Mouse (Mus musculus) midbrain, embryonic 12.5 days (tissue): ENCODE measurements around the gene Dnajc7. TPM values are rescaled to one million over a fixed set of nuclear protein-coding genes. Genes with fewer than 3 reads are reported as not detected.
A peak's percentile ranks its signal among the peaks of the same experiment; 100 is the strongest.

Source experiments
- ATAC-seq: fragments of 200-750 bp; cut with Nextera tagmentation; 2 replicates; pipeline ENCODE4 v1.8.0; 2017; ENCODE audit warnings: low read depth, moderate TSS enrichment, moderate library complexity; ENCODE audit not compliant: low FRiP score
- H3K27ac ChIP-seq: fragments of 300-500 bp; sonication (generic); replicated peaks from 2 replicates; pipeline ENCODE4 v1.5.1; 2016; ENCODE audit warnings: mild to moderate bottlenecking
- H3K27me3 ChIP-seq: fragments of 300-500 bp; sonication (generic); 2 replicates; pipeline ENCODE4 v1.6.1; 2016; ENCODE audit warnings: mild to moderate bottlenecking
- H3K36me3 ChIP-seq: fragments of 300-500 bp; sonication (generic); 2 replicates; pipeline ENCODE4 v1.6.1; 2016
- H3K4me1 ChIP-seq: fragments of 300-500 bp; sonication (generic); 2 replicates; pipeline ENCODE4 v1.6.1; 2016
- H3K4me2 ChIP-seq: fragments of 300-500 bp; sonication (generic); replicated peaks from 2 replicates; pipeline ENCODE4 v1.6.1; 2016; ENCODE audit warnings: mild to moderate bottlenecking, moderate library complexity
- H3K4me3 ChIP-seq: fragments of 300-500 bp; sonication (generic); 2 replicates; pipeline ENCODE4 v1.5.1; 2016; ENCODE audit warnings: mild to moderate bottlenecking
- H3K9ac ChIP-seq: fragments of 300-500 bp; sonication (generic); replicated peaks from 2 replicates; pipeline ENCODE4 v1.6.1; 2016; ENCODE audit warnings: mild to moderate bottlenecking, moderate library complexity
- H3K9me3 ChIP-seq: fragments of 300-500 bp; sonication (generic); 2 replicates; pipeline ENCODE4 v1.6.1; 2016; ENCODE audit warnings: mild to moderate bottlenecking
- WGBS: fragments of 180-500 bp; shearing (Covaris S2); methylation state at CpG from one replicate; pipeline ENCODE4 v1.1.7; 2016; 5-methylcytosine and 5-hydroxymethylcytosine counted together
- polyA plus RNA-seq: library from polyadenylated mRNA; unstranded; fragments of >200 nt; fragmentation: Nextera tagmentation; extraction: Ambion mirVana; gene quantifications from 2 replicates; pipeline ENCODE4 v1.2.1, GENCODE M21; 2016

Gene Dnajc7
- polyA plus RNA-seq, 1 experiment from 2014 or later = 310 TPM

DNA sequence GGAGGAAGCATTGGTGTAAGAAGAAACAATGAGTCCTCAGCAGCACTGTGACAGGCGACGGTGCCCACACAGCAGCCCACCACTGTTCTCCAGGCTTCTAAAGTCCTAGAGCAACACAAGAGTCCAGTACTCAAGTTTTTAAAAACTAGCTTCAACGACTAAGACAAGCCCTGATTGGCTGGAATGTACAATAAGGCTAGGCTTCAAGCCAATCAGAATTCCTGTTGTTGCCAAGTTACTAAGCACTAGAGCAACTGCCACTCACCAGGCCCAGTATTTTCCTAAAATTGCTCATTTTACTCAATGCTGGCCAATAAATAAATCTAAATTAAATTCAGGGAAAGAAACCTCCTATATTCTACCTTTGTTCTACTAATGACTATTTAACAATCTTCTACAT, 6.7 kb downstream of the Dnajc7 start:
- Histone ChIP-seq H3K36me3 (peaks cover 12% of the 10 kb centered on the region), H3K9ac (no peak overlapping the region), H3K4me3 (no peak overlapping the region), H3K27me3 (no peaks in the 10 kb centered on the region), H3K27ac (no peak overlapping the region), H3K4me1 (peaks cover 9% of the 10 kb centered on the region), H3K4me2 (no peak overlapping the region), H3K9me3 (no peaks in the 10 kb centered on the region)
- ATAC-seq = no peak
- 90% methylated on average over 3 of the region's 3 CpGs for WGBS

DNA sequence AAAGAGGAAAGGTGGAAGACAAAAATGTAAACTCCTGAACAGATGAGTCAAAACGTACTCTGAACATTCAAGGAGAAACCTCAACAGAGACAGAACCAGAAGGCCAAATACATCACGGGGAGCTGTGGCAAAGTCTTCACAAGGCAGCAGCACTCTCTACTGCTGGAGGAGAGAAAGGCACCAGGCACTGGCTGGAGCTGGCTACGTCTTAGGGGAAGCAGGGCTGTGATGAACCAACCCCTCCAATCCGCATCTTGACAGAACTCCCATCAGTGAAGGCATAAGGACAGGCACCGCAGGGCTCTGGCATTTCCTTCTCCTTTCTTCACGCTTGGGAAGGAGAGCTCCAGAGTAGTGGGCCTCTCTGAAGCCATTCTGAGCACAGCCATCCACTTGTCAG, 8.3 kb downstream of the Dnajc7 start:
- Histone ChIP-seq H3K9ac (no peak overlapping the region), H3K27ac (no peak overlapping the region), H3K36me3 (peaks cover 16% of the 10 kb centered on the region), H3K9me3 (no peaks in the 10 kb centered on the region), H3K4me2 (no peak overlapping the region), H3K4me1 (no peaks in the 10 kb centered on the region), H3K4me3 (no peak overlapping the region), H3K27me3 (no peaks in the 10 kb centered on the region)
- ATAC-seq = no peak
- WGBS = 94% methylated on average over 6 of the region's 6 CpGs

DNA sequence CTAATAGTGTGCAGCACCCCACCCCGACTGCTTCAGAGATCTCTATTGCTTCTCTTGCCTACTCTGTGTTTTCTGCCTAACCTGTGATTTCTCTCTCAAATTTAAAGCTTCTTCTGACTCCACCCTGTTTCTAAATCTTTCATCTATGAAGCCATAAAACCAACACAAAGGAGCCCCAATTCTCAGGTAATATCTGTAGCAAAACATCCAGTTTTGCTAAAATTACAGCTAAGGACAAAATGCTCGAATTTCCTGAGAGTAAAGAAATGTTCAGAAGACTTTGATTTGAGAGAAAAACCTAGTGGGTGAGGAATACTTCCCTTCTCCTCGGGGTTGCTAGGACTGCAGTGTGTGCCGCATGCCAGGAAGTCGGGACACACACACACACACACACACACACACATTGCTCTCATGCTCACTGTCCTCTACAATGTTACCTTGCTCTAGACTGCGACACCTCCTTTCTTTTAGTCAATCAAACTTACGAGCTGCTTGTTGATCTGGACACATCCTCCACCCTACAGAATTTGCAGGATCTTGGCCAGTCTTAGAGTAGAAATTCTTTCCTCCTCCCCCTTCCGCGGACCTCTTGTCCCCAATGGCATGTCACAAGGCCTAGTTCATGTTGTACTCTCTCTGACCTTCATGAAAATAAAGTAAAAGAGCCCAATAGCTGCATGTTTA, 9.8 kb downstream of the Dnajc7 start:
- peaks cover 10% of the 10 kb centered on the region for H3K36me3 ChIP-seq
- 0 out of 2 replicates have a peak, but pooled peaks cover 2% of the 10 kb centered on the region for H3K4me1 ChIP-seq
- H3K27me3 ChIP-seq = no peaks in the 10 kb centered on the region
- no peak overlapping the region for H3K4me2 ChIP-seq
- no peak for ATAC-seq
- H3K27ac ChIP-seq = no peak overlapping the region
- no peak overlapping the region for H3K9ac ChIP-seq
- no peaks in the 10 kb centered on the region for H3K9me3 ChIP-seq
- 90% methylated on average over 9 of the region's 9 CpGs for WGBS
- H3K4me3 ChIP-seq = no peak overlapping the region

DNA sequence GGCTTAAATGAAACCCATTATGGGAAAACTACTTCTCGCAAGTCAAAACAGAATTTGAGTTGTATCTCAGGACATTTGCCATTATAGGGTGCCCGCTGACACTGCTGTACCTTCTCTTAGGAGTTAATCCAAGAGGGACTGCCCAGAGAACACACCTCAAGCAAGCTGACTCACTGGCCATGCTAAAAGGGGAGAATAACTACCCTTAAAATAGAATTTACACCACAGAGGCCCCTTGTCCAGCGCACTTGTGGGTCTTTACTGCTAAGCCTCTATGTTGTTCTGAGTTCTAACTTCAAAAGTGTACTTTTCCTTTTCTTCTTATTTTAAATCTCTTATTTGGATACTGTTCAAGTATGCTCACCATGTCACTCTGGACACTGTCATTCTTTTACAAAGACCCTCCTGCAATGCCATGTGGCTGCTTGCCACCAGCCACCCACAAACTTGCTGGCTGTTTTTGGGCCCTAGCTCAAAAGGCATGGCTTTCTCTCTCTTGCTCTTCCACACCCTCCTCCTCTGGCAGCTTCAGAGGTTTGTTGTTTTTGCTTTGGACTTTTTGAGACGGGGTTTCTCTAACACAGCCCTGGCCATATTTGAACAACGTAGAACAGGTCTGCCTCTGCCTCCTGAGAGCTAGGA, 10.5 kb downstream of the Dnajc7 start:
- Histone ChIP-seq H3K9ac (no peak overlapping the region), H3K36me3 (peaks cover 10% of the 10 kb centered on the region), H3K4me2 (no peak overlapping the region), H3K27ac (no peak overlapping the region), H3K9me3 (no peaks in the 10 kb centered on the region), H3K4me1 (0 out of 2 replicates have a peak, but pooled peaks cover 2% of the 10 kb centered on the region), H3K27me3 (no peaks in the 10 kb centered on the region), H3K4me3 (no peak overlapping the region)
- no peak for ATAC-seq
- WGBS = 88% methylated on average over 5 of the region's 5 CpGs

DNA sequence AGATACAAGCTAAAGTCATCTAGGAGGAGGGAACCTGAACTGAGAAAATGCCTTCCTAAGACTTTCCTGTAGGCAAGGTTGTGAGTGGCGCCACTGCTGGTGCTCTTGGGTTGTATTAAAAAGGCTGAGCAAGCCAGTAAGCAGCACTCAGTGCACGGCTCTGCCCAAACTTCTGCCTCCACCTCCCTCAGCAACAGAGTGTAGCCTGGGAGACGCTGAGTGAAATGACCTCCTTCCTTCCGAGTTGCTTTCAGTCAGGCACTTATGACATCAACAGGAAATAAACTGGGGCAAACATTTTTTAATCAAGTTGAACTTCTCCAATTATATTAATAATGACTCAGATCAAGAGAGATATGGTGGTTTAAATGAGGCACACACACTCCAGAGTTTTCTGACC, 11.2 kb downstream of the Dnajc7 start:
- Histone ChIP-seq H3K4me2 (no peak overlapping the region), H3K27me3 (no peaks in the 10 kb centered on the region), H3K4me3 (no peak overlapping the region), H3K4me1 (0 out of 2 replicates have a peak, but pooled peaks cover 2% of the 10 kb centered on the region), H3K36me3 (peaks cover 10% of the 10 kb centered on the region), H3K27ac (no peak overlapping the region), H3K9me3 (no peaks in the 10 kb centered on the region), H3K9ac (no peak overlapping the region)
- WGBS = 80% methylated on average over 4 of the region's 4 CpGs
- ATAC-seq = no peak

DNA sequence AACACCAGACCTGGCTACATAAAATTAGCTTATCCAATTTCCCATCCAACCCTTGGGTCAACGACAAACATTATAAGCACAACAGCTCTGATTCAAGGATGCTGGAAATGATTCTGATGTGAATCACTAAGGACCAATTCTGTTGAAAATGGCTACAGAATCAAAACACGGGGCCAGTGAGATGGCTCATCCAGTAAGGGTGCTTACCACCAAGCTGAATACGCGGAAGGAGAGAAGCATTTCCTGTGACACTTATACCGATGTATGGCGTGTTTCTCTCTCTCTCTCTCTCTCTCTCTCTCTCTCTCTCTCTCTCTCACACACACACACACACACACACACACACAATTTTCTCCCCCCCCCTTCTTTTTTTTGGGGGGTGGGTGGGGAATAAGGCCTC, 12.8 kb downstream of the Dnajc7 start:
- Histone ChIP-seq H3K27me3 (no peaks in the 10 kb centered on the region), H3K36me3 (peaks cover 15% of the 10 kb centered on the region)

DNA sequence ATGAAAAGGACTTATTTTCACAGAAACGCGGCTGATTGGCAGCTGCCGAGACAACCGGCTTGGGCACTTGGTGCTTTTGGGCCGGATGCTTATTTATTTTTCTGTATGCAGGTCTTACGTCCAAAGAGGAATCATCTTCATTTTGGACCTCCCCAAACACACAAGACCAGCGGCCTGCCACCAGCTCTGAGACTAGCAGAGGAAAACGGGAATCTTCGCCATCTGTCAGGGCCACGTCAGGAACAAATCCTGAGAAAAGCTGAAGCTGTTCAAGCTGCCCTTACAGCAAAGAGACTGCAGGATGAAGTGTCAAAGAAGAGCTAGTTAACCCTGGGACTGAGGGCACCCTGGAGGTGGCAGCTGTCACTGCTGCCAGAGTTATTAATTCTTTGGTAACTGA, 14.5 kb downstream of the Dnajc7 start:
- H3K4me2 ChIP-seq = no peak overlapping the region
- no peaks in the 10 kb centered on the region for H3K9me3 ChIP-seq
- no peak for ATAC-seq
- peak overlapping the region; percentile 49; the same call in 1 of the 2 replicates for H3K27ac ChIP-seq
- H3K27me3 ChIP-seq = no peaks in the 10 kb centered on the region
- H3K4me3 ChIP-seq = no peak overlapping the region
- no peak overlapping the region for H3K9ac ChIP-seq
- 87% methylated on average over 10 of the region's 10 CpGs for WGBS
- H3K36me3 ChIP-seq = peaks cover 28% of the 10 kb centered on the region
- 0 out of 2 replicates have a peak, but pooled peaks cover 2% of the 10 kb centered on the region for H3K4me1 ChIP-seq

More for the DNA sequence above, 12.8 kb downstream of the Dnajc7 start:
- no peak overlapping the region for H3K4me2 ChIP-seq
- H3K4me1 ChIP-seq = 0 out of 2 replicates have a peak, but pooled peaks cover 2% of the 10 kb centered on the region
- H3K27ac ChIP-seq = no peak overlapping the region
- H3K9me3 ChIP-seq = no peaks in the 10 kb centered on the region
- H3K4me3 ChIP-seq = no peak overlapping the region
- no peak overlapping the region for H3K9ac ChIP-seq
- 93% methylated on average over 6 of the region's 6 CpGs for WGBS
- ATAC-seq = no peak

DNA sequence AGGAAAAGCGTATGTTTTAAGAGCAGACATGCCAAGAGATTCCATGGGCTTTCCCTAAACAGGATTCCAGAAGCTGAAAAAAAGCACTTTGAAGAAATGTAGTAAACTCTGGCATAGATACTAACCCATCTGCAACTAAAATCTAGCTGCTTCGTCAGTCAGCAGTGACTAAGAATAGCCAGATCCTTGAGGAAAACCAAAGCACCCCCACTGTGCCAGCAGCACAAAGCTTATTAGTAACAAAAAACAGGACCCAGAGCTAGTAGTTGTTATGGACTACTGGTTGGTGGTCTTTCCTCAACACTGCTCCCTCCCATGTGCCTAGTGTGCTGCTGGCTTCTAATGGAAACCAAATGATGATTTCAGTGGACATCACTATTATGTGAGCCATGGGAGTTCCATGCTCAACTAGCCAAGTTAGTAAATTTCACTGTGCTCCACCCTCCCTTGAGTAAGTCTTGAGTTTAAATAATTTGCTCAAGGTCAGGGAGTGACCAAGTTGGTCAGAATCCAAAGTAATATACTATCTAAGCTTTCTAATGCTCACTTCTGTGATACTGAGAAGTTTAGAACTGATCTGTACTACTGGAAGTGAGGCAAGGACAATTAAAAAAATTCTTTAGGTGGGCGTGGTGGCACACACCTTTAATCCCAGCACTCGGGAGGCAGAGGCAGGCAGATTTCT, 15.5 kb downstream of the Dnajc7 start:
- peaks cover 33% of the 10 kb centered on the region for H3K36me3 ChIP-seq
- 76% methylated on average over 4 of the region's 4 CpGs for WGBS
- ATAC-seq = no peak

DNA sequence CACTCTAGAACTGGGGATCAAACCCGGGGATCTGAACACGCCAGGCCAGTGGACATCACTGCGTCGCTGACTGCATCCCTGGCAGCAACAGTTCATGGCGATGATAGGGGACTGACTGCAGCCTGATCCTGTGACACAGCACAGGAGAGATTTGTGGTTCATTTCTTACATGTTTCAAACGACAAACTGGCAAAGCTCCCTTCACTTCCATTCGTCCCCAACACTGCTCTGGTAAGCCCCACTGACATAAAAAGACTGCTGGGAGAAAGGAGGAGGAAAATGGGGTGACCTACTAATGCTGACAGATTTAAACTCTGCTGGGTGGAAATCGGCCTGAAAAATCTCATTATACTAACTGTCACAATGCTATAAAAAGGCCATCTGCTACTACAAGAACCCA, 16.2 kb downstream of the Dnajc7 start:
- Histone ChIP-seq H3K9me3 (no peaks in the 10 kb centered on the region), H3K9ac (no peak overlapping the region), H3K4me1 (0 out of 2 replicates have a peak, but pooled peaks cover 2% of the 10 kb centered on the region), H3K4me3 (no peak overlapping the region), H3K36me3 (peaks cover 39% of the 10 kb centered on the region), H3K27me3 (no peaks in the 10 kb centered on the region), H3K27ac (no peak overlapping the region), H3K4me2 (no peak overlapping the region)
- 87% methylated on average over 8 of the region's 8 CpGs for WGBS
- ATAC-seq = no peak

More for the DNA sequence above, 15.5 kb downstream of the Dnajc7 start:
- Histone ChIP-seq H3K4me2 (no peak overlapping the region), H3K4me1 (0 out of 2 replicates have a peak, but pooled peaks cover 2% of the 10 kb centered on the region), H3K27me3 (no peaks in the 10 kb centered on the region), H3K27ac (no peak overlapping the region), H3K4me3 (no peak overlapping the region), H3K9ac (no peak overlapping the region), H3K9me3 (no peaks in the 10 kb centered on the region)

DNA sequence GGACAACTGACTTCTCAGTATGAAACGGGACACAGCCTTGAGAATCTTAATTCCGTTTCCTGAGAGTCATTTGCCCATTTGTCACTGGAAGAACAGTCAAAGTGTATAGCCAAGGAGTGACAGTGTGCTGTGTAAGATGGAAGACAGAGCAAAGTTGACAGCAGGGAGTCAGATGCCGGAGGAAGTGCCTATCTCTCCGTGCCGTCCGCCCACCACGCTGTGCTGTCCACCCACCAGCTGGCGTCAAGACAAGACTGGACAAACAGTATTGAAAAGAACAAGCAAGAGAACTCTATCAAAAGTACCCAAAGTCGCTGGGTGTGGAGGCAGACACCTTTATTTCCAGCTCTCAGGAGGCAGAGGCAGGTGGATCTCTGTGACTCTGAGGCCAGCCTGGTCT, 16.8 kb downstream of the Dnajc7 start:
- Histone ChIP-seq H3K4me2 (no peak overlapping the region), H3K36me3 (peaks cover 43% of the 10 kb centered on the region), H3K4me1 (0 out of 2 replicates have a peak, but pooled peaks cover 2% of the 10 kb centered on the region), H3K27me3 (no peaks in the 10 kb centered on the region), H3K27ac (no peak overlapping the region), H3K4me3 (no peak overlapping the region), H3K9me3 (no peaks in the 10 kb centered on the region), H3K9ac (no peak overlapping the region)
- 90% methylated on average over 9 of the region's 9 CpGs for whole genome bisulfite sequencing
- no peak for ATAC-seq

DNA sequence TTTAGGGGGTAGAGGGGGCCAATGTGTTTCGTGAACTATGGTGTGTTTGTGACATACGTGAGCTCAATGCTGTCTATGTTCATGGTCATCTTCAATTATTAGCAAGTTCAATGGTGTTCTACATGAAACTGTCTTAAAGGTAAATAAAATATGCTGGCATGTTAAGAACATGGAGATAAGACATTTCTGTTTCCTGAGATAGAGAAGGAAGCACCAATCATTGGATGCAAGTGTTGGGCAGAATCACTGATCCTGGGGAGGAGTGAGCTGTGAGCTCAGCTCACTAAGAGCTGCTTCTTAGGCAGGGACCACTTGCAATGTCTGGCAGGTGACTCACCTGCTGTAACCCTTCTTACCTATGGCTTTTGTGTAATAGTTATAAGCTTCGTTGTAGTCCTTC, 18.6 kb downstream of the Dnajc7 start:
- WGBS = 94% methylated on average over 3 of the region's 3 CpGs
- no peak overlapping the region for H3K4me2 ChIP-seq
- H3K9ac ChIP-seq = no peak overlapping the region
- no peak for ATAC-seq
- H3K27me3 ChIP-seq = no peaks in the 10 kb centered on the region
- H3K4me1 ChIP-seq = 0 out of 2 replicates have a peak, but pooled peaks cover 2% of the 10 kb centered on the region
- peaks cover 58% of the 10 kb centered on the region for H3K36me3 ChIP-seq
- no peaks in the 10 kb centered on the region for H3K9me3 ChIP-seq
- H3K27ac ChIP-seq = no peak overlapping the region
- no peak overlapping the region for H3K4me3 ChIP-seq

DNA sequence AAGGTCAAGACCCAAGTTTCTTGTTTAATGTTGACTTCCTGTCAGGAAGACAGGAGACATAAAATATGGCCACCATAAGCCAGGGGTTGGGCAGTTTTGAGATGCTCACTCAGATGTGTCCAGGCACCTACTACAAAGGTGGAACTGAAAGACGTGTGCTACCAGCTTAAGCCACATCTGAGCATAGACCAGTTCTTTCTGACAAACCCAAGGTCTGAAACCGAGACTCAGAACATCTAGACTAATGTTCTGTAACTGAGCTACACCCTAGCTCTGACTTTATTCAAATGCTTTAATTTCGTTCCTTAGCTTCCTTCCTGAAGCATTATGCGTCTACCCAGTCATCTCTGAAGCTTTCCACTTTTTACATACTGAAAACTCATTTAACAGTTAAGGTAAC, 21.9 kb downstream of the Dnajc7 start:
- Histone ChIP-seq H3K9ac (no peak overlapping the region), H3K36me3 (peaks cover 86% of the 10 kb centered on the region), H3K9me3 (no peaks in the 10 kb centered on the region), H3K27ac (no peak overlapping the region), H3K4me1 (no peaks in the 10 kb centered on the region), H3K4me3 (no peak overlapping the region), H3K4me2 (no peak overlapping the region), H3K27me3 (no peaks in the 10 kb centered on the region)
- WGBS = 94% methylated on average over 4 of the region's 4 CpGs
- ATAC-seq = no peak
